Mouse (Mus musculus) kidney, adult 11 months (tissue): Measurements from ENCODE around the gene Zcchc13.
A peak's percentile ranks its signal among the peaks of the same experiment; 100 is the strongest.
"Not testable (repeated sequence)": the region's sequence is repeated elsewhere in the genome, so short reads cannot be mapped to it uniquely, and the experiment has no call there.

Source experiments
- DNase-seq: peaks from one replicate; pipeline ENCODE4 v3.0.0; 2022

Zcchc13 gene

GRCm38 (mm10) chrX:103652048-103652447 lies 21.7 kb downstream of the Zcchc13 start:
- DNase-seq, result no peak

DNA sequence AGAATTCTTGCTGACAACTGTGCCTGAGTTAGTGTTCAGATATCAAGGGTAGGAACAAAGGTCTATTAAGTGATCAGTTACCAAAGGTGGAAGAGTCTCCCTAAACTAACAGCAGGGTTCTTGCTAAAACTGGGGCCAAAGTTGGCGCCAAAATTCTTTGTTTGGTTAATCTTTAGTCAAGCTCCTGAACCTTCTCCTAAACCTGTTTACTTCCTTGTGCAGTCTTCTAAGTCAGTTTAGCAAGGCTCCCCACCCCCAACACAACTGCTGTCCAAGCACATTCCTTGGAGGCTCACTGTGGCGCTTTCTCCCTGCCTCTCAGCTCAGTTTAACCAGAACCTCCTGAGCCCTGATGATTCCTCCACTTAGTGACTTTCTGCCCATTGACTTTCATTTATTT lies 22.6 kb downstream of the Zcchc13 start:
- DNase-seq, result peak; percentile 95

- no peak for DNase-seq
These were observed 28.6 kb downstream of the Zcchc13 start for GRCm38 (mm10) chrX:103658985-103659384.

GRCm38 (mm10) chrX:103664445-103664844 lies 34.1 kb downstream of the Zcchc13 start:
- DNase-seq, result not testable (repeated sequence)

DNA sequence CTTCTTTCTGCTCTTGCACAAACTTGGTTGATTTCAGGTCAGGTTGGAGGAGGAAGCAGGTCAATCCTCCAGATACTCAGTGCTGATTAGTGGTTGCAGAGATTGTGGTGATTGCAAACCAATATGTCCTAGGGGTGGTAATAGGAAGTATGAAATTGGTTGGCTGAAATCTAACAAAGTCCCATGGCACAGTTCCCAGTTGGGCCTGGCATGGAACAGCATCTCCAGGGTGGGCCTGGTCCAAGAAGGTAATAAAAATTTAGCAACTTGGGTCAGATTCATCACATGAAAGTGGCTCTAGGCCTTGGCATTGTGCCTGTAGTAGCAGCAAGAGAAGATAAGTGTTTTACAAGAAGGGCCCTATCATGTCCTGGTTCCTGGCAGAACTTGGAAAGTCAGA lies 39.9 kb downstream of the Zcchc13 start:
- no peak for DNase-seq

- DNase-seq, result no peak
These were observed 43.4 kb downstream of the Zcchc13 start for GRCm38 (mm10) chrX:103673761-103674160.

- DNase-seq, result peak; percentile 43
These were observed 44.3 kb downstream of the Zcchc13 start for GRCm38 (mm10) chrX:103674674-103675073.
